16 mouse cellular contexts compared by ENCODE assay signal in the genomic region with DNA sequence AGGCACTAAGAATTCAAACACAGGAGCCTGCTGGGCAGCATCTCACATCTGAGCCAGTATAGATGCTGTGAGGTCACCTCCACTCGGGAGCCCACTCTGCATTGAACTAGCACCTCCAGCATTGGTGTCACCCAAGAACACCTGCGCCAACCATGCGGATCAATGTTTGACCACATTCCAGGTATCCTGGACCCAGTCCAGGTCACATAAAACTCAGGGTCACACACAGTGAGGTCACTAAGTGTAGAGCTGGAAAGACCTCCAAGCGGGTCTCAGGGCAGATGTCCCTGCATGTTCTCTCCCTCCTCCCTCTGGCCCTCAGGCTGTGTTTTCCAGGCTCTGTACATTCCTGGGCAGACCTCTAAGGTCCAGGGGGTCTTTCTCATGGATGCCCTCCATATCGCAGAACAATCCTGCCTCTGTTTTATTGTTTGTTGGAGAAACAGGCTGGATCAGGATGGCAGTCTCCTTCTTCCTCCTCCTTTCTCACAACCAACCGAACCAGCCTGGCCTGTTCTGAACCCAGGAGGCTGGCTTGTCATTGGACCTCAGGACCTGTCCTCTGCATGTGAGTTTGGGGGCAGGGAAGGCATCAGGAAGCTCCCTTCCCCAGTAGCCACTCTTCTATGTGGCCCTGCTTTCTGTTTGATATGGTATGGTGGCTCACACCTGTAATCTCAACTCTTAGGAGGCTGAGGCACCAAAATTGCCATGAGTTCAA. TPM values are rescaled to one million over a fixed set of nuclear protein-coding genes. Genes with fewer than 3 reads are reported as not detected.
DNase-seq lines count a peak whose midpoint lies in the region; ATAC-seq lines count a peak whose summit lies in the region.
"Had no signal": no experiment of that assay in that cellular context is flagged by ENCODE, and none has a peak within 500 bp of the region (broad histone marks: within the 10 kb centered on the region; RNA-seq: fewer than 3 reads in every experiment).

No protein-coding gene starts in this region.

- WGBS in kidney, embryonic 14.5 days: 83% methylated on average over 6 of the region's 6 CpGs
- 64% methylated on average over 6 of the region's 6 CpGs for WGBS in lung, embryonic 16.5 days
- WGBS in midbrain, embryonic 16.5 days: 86% methylated on average over 6 of the region's 6 CpGs

- no peaks in the 10 kb centered on the region for H3K9me3 ChIP-seq in kidney, embryonic 14.5 days (ENCODE audit: control insufficient read depth, low read length)
- H3K9me3 ChIP-seq in lung, embryonic 16.5 days (ENCODE audit: control insufficient read depth, low read length): no peaks in the 10 kb centered on the region
- no peaks in the 10 kb centered on the region for H3K9me3 ChIP-seq in midbrain, embryonic 16.5 days (replicated peaks; ENCODE audit: control insufficient read depth, low read length, poor library complexity, severe bottlenecking)
- H3K9me3 ChIP-seq: embryonic facial prominence, embryonic 13.5 days; midbrain, embryonic 13.5 days; neural tube, embryonic 12.5 days had no signal

- H3K4me2 ChIP-seq in kidney, embryonic 14.5 days (replicated peaks; ENCODE audit: low read depth, low read length): no peak overlapping the region
- no peak overlapping the region for H3K4me2 ChIP-seq in lung, embryonic 16.5 days (ENCODE audit: low read depth, low read length)
- no peak overlapping the region for H3K4me2 ChIP-seq in midbrain, embryonic 16.5 days (ENCODE audit: low read length)
- H3K4me2 ChIP-seq: embryonic facial prominence, embryonic 13.5 days; midbrain, embryonic 13.5 days; neural tube, embryonic 12.5 days had no signal

- peak; percentile 65 for ATAC-seq in kidney, embryonic 14.5 days (ENCODE audit: low FRiP score, low TSS enrichment)
- peak; percentile 39; the same call in 1 of the 2 replicates for ATAC-seq in lung, embryonic 16.5 days (ENCODE audit: low read depth)
- no peak for ATAC-seq in midbrain, embryonic 16.5 days
- ATAC-seq: activated CD4-positive, CD25-positive, alpha-beta regulatory T cell, adult 4 months; forebrain, postnatal 0 days; midbrain, embryonic 13.5 days had no signal

- H3K4me1 ChIP-seq in kidney, embryonic 14.5 days (ENCODE audit: control insufficient read depth, insufficient read depth, low read length): no peaks in the 10 kb centered on the region
- H3K4me1 ChIP-seq in lung, embryonic 16.5 days (replicated peaks; ENCODE audit: control insufficient read depth, insufficient read depth, low read length): peaks cover 8% of the 10 kb centered on the region; the same call in 1 of the 2 replicates
- H3K4me1 ChIP-seq in midbrain, embryonic 16.5 days (ENCODE audit: control insufficient read depth, insufficient read depth, low read length): no peaks in the 10 kb centered on the region
- H3K4me1 ChIP-seq: midbrain, embryonic 13.5 days; neural tube, embryonic 12.5 days had no signal

- 0 out of 2 replicates have a peak overlapping the region, but pooled peaks have one; percentile 19 for H3K27ac ChIP-seq in kidney, embryonic 14.5 days (ENCODE audit: low read depth, low read length)
- 0 out of 2 replicates have a peak overlapping the region, but pooled peaks have one; percentile 10 for H3K27ac ChIP-seq in lung, embryonic 16.5 days (ENCODE audit: low read length)
- no peak overlapping the region for H3K27ac ChIP-seq in midbrain, embryonic 16.5 days (ENCODE audit: low read length)
- H3K27ac ChIP-seq: embryonic facial prominence, embryonic 13.5 days; liver, embryonic 14.5 days; midbrain, embryonic 13.5 days; neural tube, embryonic 12.5 days had no signal

- peak; percentile 20 for DNase-seq in ovary, adult 18-20 months (ENCODE audit: low spot score)
- DNase-seq in ovary, postnatal 10 days (ENCODE audit: low spot score): no peak
- DNase-seq in urinary bladder, postnatal 25 days (ENCODE audit: low spot score): peak; percentile 45
- no peak for DNase-seq in embryo, embryonic 10 days (ENCODE audit: low spot score)
- DNase-seq in B cell, adult 2 months: no peak
- DNase-seq: cerebellum, postnatal 10 days; forebrain, postnatal 0 days; heart, postnatal 10 days had no signal

- H3K9ac ChIP-seq in kidney, embryonic 14.5 days (ENCODE audit: low read depth, low read length): no peak overlapping the region
- H3K9ac ChIP-seq in lung, embryonic 16.5 days (ENCODE audit: low read length): no peak overlapping the region
- no peak overlapping the region for H3K9ac ChIP-seq in midbrain, embryonic 16.5 days (ENCODE audit: low read depth, low read length)
- H3K9ac ChIP-seq: embryonic facial prominence, embryonic 13.5 days; forebrain, postnatal 0 days; liver, embryonic 14.5 days; midbrain, embryonic 13.5 days; neural tube, embryonic 12.5 days had no signal

- H3K27me3 ChIP-seq in kidney, embryonic 14.5 days (ENCODE audit: control insufficient read depth, insufficient read depth, low read length): no peaks in the 10 kb centered on the region
- no peaks in the 10 kb centered on the region for H3K27me3 ChIP-seq in lung, embryonic 16.5 days (ENCODE audit: control insufficient read depth, insufficient read depth, low read depth, low read length)
- no peaks in the 10 kb centered on the region for H3K27me3 ChIP-seq in midbrain, embryonic 16.5 days (ENCODE audit: control insufficient read depth, insufficient read depth, low read depth, low read length)
- H3K27me3 ChIP-seq: embryonic facial prominence, embryonic 13.5 days; midbrain, embryonic 13.5 days; neural tube, embryonic 12.5 days had no signal

- no peak overlapping the region for H3K4me3 ChIP-seq in kidney, embryonic 14.5 days (ENCODE audit: low read length)
- no peak overlapping the region for H3K4me3 ChIP-seq in lung, embryonic 16.5 days (ENCODE audit: low read length)
- H3K4me3 ChIP-seq in midbrain, embryonic 16.5 days (ENCODE audit: low read depth, low read length): no peak overlapping the region
- H3K4me3 ChIP-seq: embryonic facial prominence, embryonic 13.5 days; midbrain, embryonic 13.5 days; neural tube, embryonic 12.5 days had no signal

- no peaks in the 10 kb centered on the region for H3K36me3 ChIP-seq in kidney, embryonic 14.5 days (ENCODE audit: control insufficient read depth, insufficient read depth, low read length)
- no peaks in the 10 kb centered on the region for H3K36me3 ChIP-seq in lung, embryonic 16.5 days (ENCODE audit: control insufficient read depth, insufficient read depth, low read length)
- H3K36me3 ChIP-seq in midbrain, embryonic 16.5 days (ENCODE audit: control insufficient read depth, insufficient read depth, low read length): no peaks in the 10 kb centered on the region
- H3K36me3 ChIP-seq: embryonic facial prominence, embryonic 13.5 days; midbrain, embryonic 13.5 days; neural tube, embryonic 12.5 days had no signal

RNA-seq across cellular contexts. Expression of gene Shank2, which starts 45.0 kb away (rescaled TPM):
- polyA plus RNA-seq in kidney, embryonic 14.5 days (2014; fragmentation: Nextera tagmentation; extraction: Ambion mirVana): 2.6 and 3.3 TPM in 2 replicates
- polyA plus RNA-seq in lung, embryonic 16.5 days (2015; fragmentation: Nextera tagmentation; extraction: Ambion mirVana): 1.6 and 1.8 TPM in 2 replicates
- polyA plus RNA-seq in midbrain, embryonic 16.5 days (2015; fragmentation: Nextera tagmentation; extraction: Ambion mirVana): 10.0 and 10.5 TPM in 2 replicates

Comparison
In these comparisons a context has a peak if more than half of its experiments do, and no peak if none do; other contexts are left out.
1. DNase-seq: peak in ovary, adult 18-20 months (single experiment) and urinary bladder, postnatal 25 days (single experiment); none in ovary, postnatal 10 days (single experiment), embryo, embryonic 10 days (single experiment) and B cell, adult 2 months (0 of 2).